Mouse (Mus musculus): Measurements from ENCODE around the gene Pcsk5. TPM values are rescaled to one million over a fixed set of nuclear protein-coding genes. Genes with fewer than 3 reads are reported as not detected.

The Pcsk5 gene
- polyA plus RNA-seq, 1 experiment, result not detected

DNA sequence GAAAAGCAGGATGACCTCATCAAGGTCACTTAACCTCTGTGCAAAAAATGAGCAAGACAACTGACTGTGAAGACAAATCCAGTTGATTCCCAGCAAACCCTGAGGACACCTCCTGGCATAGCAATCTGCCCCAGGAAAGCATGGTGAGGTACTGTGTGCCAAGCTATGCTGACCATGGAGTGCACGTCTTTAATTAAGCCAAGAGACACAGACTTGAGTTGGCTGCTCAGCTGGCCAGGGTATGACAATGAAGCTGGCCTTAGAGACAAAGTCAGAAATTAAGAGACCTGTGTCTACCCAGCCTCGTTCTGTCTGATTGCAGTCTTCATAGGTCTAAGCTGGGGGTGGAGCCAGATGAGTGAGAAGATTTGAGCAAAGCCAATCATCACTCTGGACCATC lies 72.4 kb downstream of the Pcsk5 start:
- Histone ChIP-seq H3K27me3 (ENCODE audit: control insufficient read depth, insufficient read depth, insufficient read length) (no peaks in the 10 kb centered on the region), H3K4me2 (ENCODE audit: low read depth) (no peak overlapping the region), H3K4me3 (no peak overlapping the region), H3K79me2 (ENCODE audit: control insufficient read depth, insufficient read depth) (no peaks in the 10 kb centered on the region), H3ac (ENCODE audit: control insufficient read depth, insufficient read length) (no peak overlapping the region), H3K36me3 (ENCODE audit: control insufficient read depth, insufficient read depth) (no peaks in the 10 kb centered on the region)
- TF ChIP-seq TCF3 (IDR thresholded peaks at IDR 0.05; ENCODE audit: insufficient read length, low read depth) (no peak), POLR2AphosphoS2 (IDR thresholded peaks at IDR 0.05; ENCODE audit: insufficient read length, low read depth) (no peak), E2F4 (IDR thresholded peaks at IDR 0.05; ENCODE audit: insufficient read depth) (no peak), MYOD1 (IDR thresholded peaks at IDR 0.05; ENCODE audit: control insufficient read depth in 1 of 3, insufficient read length in 2 of 3, low read depth in 2 of 3) (no peak), MYOG (IDR thresholded peaks at IDR 0.05; ENCODE audit: control insufficient read depth in 1 of 3, insufficient read depth in 1 of 3, insufficient read length in 2 of 3, low read depth in 2 of 3) (no peak), USF1 (IDR thresholded peaks at IDR 0.05; ENCODE audit: low read depth) (no peak), TCF12 (IDR thresholded peaks at IDR 0.05; ENCODE audit: insufficient read depth, poor library complexity, severe bottlenecking) (no peak), POLR2A (IDR thresholded peaks at IDR 0.05; ENCODE audit: insufficient read length, low read depth) (no peak), REST (IDR thresholded peaks at IDR 0.05; ENCODE audit: insufficient read depth, insufficient read length) (no peak), CEBPB (IDR thresholded peaks at IDR 0.05; ENCODE audit: insufficient read depth, poor library complexity, severe bottlenecking) (no peak), SRF (IDR thresholded peaks at IDR 0.05; ENCODE audit: control insufficient read depth, insufficient read length, low read depth) (no peak), MAX (IDR thresholded peaks at IDR 0.05; ENCODE audit: low read depth) (no peak)

DNA sequence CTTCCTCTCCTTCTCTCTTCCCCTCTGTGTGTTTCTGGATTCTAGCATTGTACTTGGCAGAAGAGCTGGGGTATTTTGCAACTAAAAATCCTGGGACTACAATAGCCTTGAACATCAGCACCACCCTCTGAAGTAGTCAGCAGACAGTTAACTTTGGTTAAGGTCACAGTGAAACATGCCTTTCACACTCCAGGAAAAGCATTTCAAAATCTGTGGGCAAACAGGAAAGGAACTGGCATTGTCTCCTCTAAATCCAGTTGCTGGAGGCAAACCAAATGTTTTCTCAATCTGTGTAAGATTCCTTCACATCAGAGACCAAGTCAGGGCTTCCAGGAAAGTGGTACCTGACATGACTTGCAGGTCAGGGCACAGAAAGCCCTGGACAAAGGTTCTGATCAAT lies 74.7 kb downstream of the Pcsk5 start:
- H3K79me2 ChIP-seq (ENCODE audit: control insufficient read depth, insufficient read depth), result no peaks in the 10 kb centered on the region
- H3K27me3 ChIP-seq (ENCODE audit: control insufficient read depth, insufficient read depth, insufficient read length), result no peaks in the 10 kb centered on the region
- H3K36me3 ChIP-seq (ENCODE audit: control insufficient read depth, insufficient read depth), result no peaks in the 10 kb centered on the region
- no peak overlapping the region for H3K4me2 ChIP-seq (ENCODE audit: low read depth)
- TF ChIP-seq POLR2A (IDR thresholded peaks at IDR 0.05; ENCODE audit: insufficient read length, low read depth) (no peak), POLR2AphosphoS2 (IDR thresholded peaks at IDR 0.05; ENCODE audit: insufficient read length, low read depth) (no peak), MYOD1 (IDR thresholded peaks at IDR 0.05; ENCODE audit: control insufficient read depth in 1 of 3, insufficient read length in 2 of 3, low read depth in 2 of 3) (no peak), MYOG (IDR thresholded peaks at IDR 0.05; ENCODE audit: control insufficient read depth in 1 of 3, insufficient read depth in 1 of 3, insufficient read length in 2 of 3, low read depth in 2 of 3) (no peak), TCF12 (IDR thresholded peaks at IDR 0.05; ENCODE audit: insufficient read depth, poor library complexity, severe bottlenecking) (no peak), USF1 (IDR thresholded peaks at IDR 0.05; ENCODE audit: low read depth) (no peak), SRF (IDR thresholded peaks at IDR 0.05; ENCODE audit: control insufficient read depth, insufficient read length, low read depth) (no peak), CEBPB (IDR thresholded peaks at IDR 0.05; ENCODE audit: insufficient read depth, poor library complexity, severe bottlenecking) (no peak), MAX (IDR thresholded peaks at IDR 0.05; ENCODE audit: low read depth) (no peak), E2F4 (IDR thresholded peaks at IDR 0.05; ENCODE audit: insufficient read depth) (no peak), REST (IDR thresholded peaks at IDR 0.05; ENCODE audit: insufficient read depth, insufficient read length) (no peak), TCF3 (IDR thresholded peaks at IDR 0.05; ENCODE audit: insufficient read length, low read depth) (no peak)
- no peak overlapping the region for H3K4me3 ChIP-seq
- no peak overlapping the region for H3ac ChIP-seq (ENCODE audit: control insufficient read depth, insufficient read length)

DNA sequence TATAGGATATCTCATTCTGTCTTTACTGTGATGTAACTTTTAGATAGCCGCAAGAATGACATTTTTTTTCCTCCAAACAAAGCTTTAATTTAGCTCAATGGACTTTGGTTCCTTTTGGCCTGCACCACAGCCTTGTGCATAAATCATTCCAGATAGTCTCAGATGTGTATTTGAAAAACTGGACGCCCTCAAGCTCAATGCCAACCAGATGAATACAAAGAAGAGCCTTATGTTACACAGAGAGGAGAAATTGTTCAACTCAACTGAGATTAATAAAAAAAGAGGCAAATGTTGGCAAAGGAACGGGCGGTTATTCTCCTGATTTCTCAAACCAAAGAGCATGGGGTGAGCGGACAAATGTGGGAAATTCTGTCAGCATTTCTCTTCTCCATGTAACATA lies 75.8 kb downstream of the Pcsk5 start:
- Histone ChIP-seq H3K79me2 (ENCODE audit: control insufficient read depth, insufficient read depth) (no peaks in the 10 kb centered on the region), H3K4me3 (no peak overlapping the region), H3K27me3 (ENCODE audit: control insufficient read depth, insufficient read depth, insufficient read length) (no peaks in the 10 kb centered on the region), H3ac (ENCODE audit: control insufficient read depth, insufficient read length) (no peak overlapping the region), H3K36me3 (ENCODE audit: control insufficient read depth, insufficient read depth) (no peaks in the 10 kb centered on the region), H3K4me2 (ENCODE audit: low read depth) (no peak overlapping the region)
- TF ChIP-seq MYOG (IDR thresholded peaks at IDR 0.05; ENCODE audit: control insufficient read depth in 1 of 3, insufficient read depth in 1 of 3, insufficient read length in 2 of 3, low read depth in 2 of 3) (no peak), TCF3 (IDR thresholded peaks at IDR 0.05; ENCODE audit: insufficient read length, low read depth) (no peak), POLR2AphosphoS2 (IDR thresholded peaks at IDR 0.05; ENCODE audit: insufficient read length, low read depth) (no peak), TCF12 (IDR thresholded peaks at IDR 0.05; ENCODE audit: insufficient read depth, poor library complexity, severe bottlenecking) (no peak), MYOD1 (IDR thresholded peaks at IDR 0.05; ENCODE audit: control insufficient read depth in 1 of 3, insufficient read length in 2 of 3, low read depth in 2 of 3) (no peak), MAX (IDR thresholded peaks at IDR 0.05; ENCODE audit: low read depth) (no peak), CEBPB (IDR thresholded peaks at IDR 0.05; ENCODE audit: insufficient read depth, poor library complexity, severe bottlenecking) (no peak), REST (IDR thresholded peaks at IDR 0.05; ENCODE audit: insufficient read depth, insufficient read length) (no peak), SRF (IDR thresholded peaks at IDR 0.05; ENCODE audit: control insufficient read depth, insufficient read length, low read depth) (no peak), USF1 (IDR thresholded peaks at IDR 0.05; ENCODE audit: low read depth) (no peak), POLR2A (IDR thresholded peaks at IDR 0.05; ENCODE audit: insufficient read length, low read depth) (no peak), E2F4 (IDR thresholded peaks at IDR 0.05; ENCODE audit: insufficient read depth) (no peak)

DNA sequence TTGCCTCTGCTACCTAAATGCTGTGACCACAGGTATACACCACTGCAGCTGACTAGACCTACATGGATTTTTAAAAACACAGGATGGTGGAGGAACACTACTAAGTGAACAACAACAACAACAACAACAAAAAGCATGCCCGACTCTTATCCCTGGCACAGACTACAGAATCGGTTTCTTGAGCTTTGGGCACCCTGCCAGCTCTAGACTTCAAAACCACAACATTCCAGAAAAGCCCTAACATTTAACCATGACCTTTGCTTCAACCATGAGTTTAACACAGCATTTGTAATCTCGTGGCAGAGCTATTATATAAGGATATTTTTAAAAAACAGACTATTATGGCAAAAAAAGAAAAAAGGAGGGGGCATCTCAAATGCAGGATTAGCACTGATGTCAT lies 84.6 kb downstream of the Pcsk5 start:
- no peaks in the 10 kb centered on the region for H3K36me3 ChIP-seq (ENCODE audit: control insufficient read depth, insufficient read depth)
- no peaks in the 10 kb centered on the region for H3K79me2 ChIP-seq (ENCODE audit: control insufficient read depth, insufficient read depth)
- H3K4me3 ChIP-seq, result no peak overlapping the region
- no peak overlapping the region for H3ac ChIP-seq (ENCODE audit: control insufficient read depth, insufficient read length)
- no peak for TF ChIP-seq TCF3 (IDR thresholded peaks at IDR 0.05; ENCODE audit: insufficient read length, low read depth)
- TF ChIP-seq MYOG (IDR thresholded peaks at IDR 0.05; ENCODE audit: control insufficient read depth in 1 of 3, insufficient read depth in 1 of 3, insufficient read length in 2 of 3, low read depth in 2 of 3), result no peak
- no peak for TF ChIP-seq POLR2A (IDR thresholded peaks at IDR 0.05; ENCODE audit: insufficient read length, low read depth)
- TF ChIP-seq MYOD1 (IDR thresholded peaks at IDR 0.05; ENCODE audit: control insufficient read depth in 1 of 3, insufficient read length in 2 of 3, low read depth in 2 of 3), result no peak
- TF ChIP-seq SRF (IDR thresholded peaks at IDR 0.05; ENCODE audit: control insufficient read depth, insufficient read length, low read depth), result no peak
- TF ChIP-seq TCF12 (IDR thresholded peaks at IDR 0.05; ENCODE audit: insufficient read depth, poor library complexity, severe bottlenecking), result no peak
- no peak for TF ChIP-seq POLR2AphosphoS2 (IDR thresholded peaks at IDR 0.05; ENCODE audit: insufficient read length, low read depth)
- no peak for TF ChIP-seq CEBPB (IDR thresholded peaks at IDR 0.05; ENCODE audit: insufficient read depth, poor library complexity, severe bottlenecking)
- no peak for TF ChIP-seq MAX (IDR thresholded peaks at IDR 0.05; ENCODE audit: low read depth)
- no peak for TF ChIP-seq E2F4 (IDR thresholded peaks at IDR 0.05; ENCODE audit: insufficient read depth)
- no peak for TF ChIP-seq USF1 (IDR thresholded peaks at IDR 0.05; ENCODE audit: low read depth)
- no peak for TF ChIP-seq REST (IDR thresholded peaks at IDR 0.05; ENCODE audit: insufficient read depth, insufficient read length)
- H3K4me2 ChIP-seq (ENCODE audit: low read depth), result no peak overlapping the region
- no peaks in the 10 kb centered on the region for H3K27me3 ChIP-seq (ENCODE audit: control insufficient read depth, insufficient read depth, insufficient read length)

All from myocyte (in vitro differentiated cells).